Comparison of ENCODE assay signal across 21 mouse cellular contexts in genomic region chr5:107002091-107002416, GRCm38 (mm10). TPM values are rescaled to one million over a fixed set of nuclear protein-coding genes. Genes with fewer than 3 reads are reported as not detected.
DNase-seq lines count a peak whose midpoint lies in the region; ATAC-seq and TF ChIP-seq lines count a peak whose summit lies in the region.
"Had no signal": no experiment of that assay in that cellular context is flagged by ENCODE, and none has a peak within 500 bp of the region (broad histone marks: within the 10 kb centered on the region; RNA-seq: fewer than 3 reads in every experiment).

No protein-coding gene starts in this region.

- no peak overlapping the region for H3K9ac ChIP-seq in lung, embryonic 16.5 days (ENCODE audit: low read length)
- H3K9ac ChIP-seq in embryonic facial prominence, embryonic 11.5 days (replicated peaks; ENCODE audit: low read length), result no peak overlapping the region
- H3K9ac ChIP-seq in limb, embryonic 14.5 days (ENCODE audit: low read depth, low read length, severe bottlenecking), result no peak overlapping the region
- H3K9ac ChIP-seq: forebrain, embryonic 13.5 days; heart, embryonic 12.5 days; limb, embryonic 12.5 days; liver, embryonic 14.5 days had no signal

- no peak overlapping the region for H3K4me2 ChIP-seq in lung, embryonic 16.5 days (ENCODE audit: low read depth, low read length)
- no peak overlapping the region for H3K4me2 ChIP-seq in embryonic facial prominence, embryonic 11.5 days (ENCODE audit: low read depth, low read length)
- H3K4me2 ChIP-seq in limb, embryonic 14.5 days (replicated peaks; ENCODE audit: low read depth, low read length, severe bottlenecking), result no peak overlapping the region
- H3K4me2 ChIP-seq: forebrain, embryonic 13.5 days; heart, embryonic 12.5 days; limb, embryonic 12.5 days had no signal

- no peak for DNase-seq in heart, embryonic 10.5 days (ENCODE audit: low spot score)
- no peak for DNase-seq in heart, postnatal 10 days
- no peak for DNase-seq in lung, postnatal 14 days
- no peak for DNase-seq in embryonic facial prominence, embryonic 11.5 days (ENCODE audit: low spot score)
- DNase-seq in limb, embryonic 14.5 days (ENCODE audit: low spot score), result no peak
- DNase-seq in layer of hippocampus, adult 18-20 months (ENCODE audit: low spot score in 2 of 2), result no peak
- DNase-seq in cerebellum, adult 11 months, result no peak
- DNase-seq: adrenal gland, adult 8-10 months; cerebellum, adult 9-11 months; gastrocnemius, postnatal 25 days; kidney, postnatal 25 days; layer of hippocampus, adult 9-11 months; retina, postnatal 1 day; thymus, postnatal 14 days had no signal

- TF ChIP-seq POLR2A in limb, embryonic 14.5 days (IDR thresholded peaks at IDR 0.05; ENCODE audit: borderline replicate concordance, extremely low read depth, insufficient read depth, insufficient read length), result no peak

- intact Hi-C loops in heart, postnatal 10 days (cut with DNase I), result no loop called here

- peak overlapping the region; percentile 47 for H3K27ac ChIP-seq in heart, embryonic 10.5 days
- H3K27ac ChIP-seq in lung, embryonic 16.5 days (ENCODE audit: low read length), result peak overlapping the region; percentile 61
- H3K27ac ChIP-seq in embryonic facial prominence, embryonic 11.5 days (replicated peaks; ENCODE audit: low read depth, low read length), result no peak overlapping the region
- H3K27ac ChIP-seq in limb, embryonic 14.5 days (replicated peaks; ENCODE audit: low read depth, low read length), result no peak overlapping the region
- H3K27ac ChIP-seq: forebrain, embryonic 13.5 days; left cerebral cortex, adult 2 months; liver, embryonic 14.5 days had no signal

- no peaks in the 10 kb centered on the region for H3K27me3 ChIP-seq in heart, embryonic 10.5 days (ENCODE audit: insufficient read depth, poor library complexity, severe bottlenecking)
- H3K27me3 ChIP-seq in lung, embryonic 16.5 days (ENCODE audit: control insufficient read depth, insufficient read depth, low read depth, low read length), result no peaks in the 10 kb centered on the region
- no peaks in the 10 kb centered on the region for H3K27me3 ChIP-seq in embryonic facial prominence, embryonic 11.5 days (ENCODE audit: control insufficient read depth, insufficient read depth, low read length)
- H3K27me3 ChIP-seq in limb, embryonic 14.5 days (ENCODE audit: control insufficient read depth, insufficient read depth, low read length), result no peaks in the 10 kb centered on the region
- H3K27me3 ChIP-seq: heart, embryonic 12.5 days; limb, embryonic 12.5 days had no signal

- 20% methylated on average over 5 of the region's 5 CpGs for WGBS in heart, embryonic 10.5 days
- WGBS in lung, embryonic 16.5 days, result 30% methylated on average over 5 of the region's 5 CpGs
- 19% methylated on average over 5 of the region's 5 CpGs for whole genome bisulfite sequencing in embryonic facial prominence, embryonic 11.5 days
- WGBS in limb, embryonic 14.5 days, result 40% methylated on average over 5 of the region's 5 CpGs

- H3K36me3 ChIP-seq in heart, embryonic 10.5 days, result no peaks in the 10 kb centered on the region
- no peaks in the 10 kb centered on the region for H3K36me3 ChIP-seq in lung, embryonic 16.5 days (ENCODE audit: control insufficient read depth, insufficient read depth, low read length)
- no peaks in the 10 kb centered on the region for H3K36me3 ChIP-seq in embryonic facial prominence, embryonic 11.5 days (replicated peaks; ENCODE audit: control insufficient read depth, insufficient read depth, low read depth, low read length)
- H3K36me3 ChIP-seq in limb, embryonic 14.5 days (ENCODE audit: control insufficient read depth, insufficient read depth, low read length), result no peaks in the 10 kb centered on the region
- H3K36me3 ChIP-seq: heart, embryonic 12.5 days; limb, embryonic 12.5 days had no signal

- H3K4me3 ChIP-seq in heart, embryonic 10.5 days, result no peak overlapping the region
- H3K4me3 ChIP-seq in lung, embryonic 16.5 days (ENCODE audit: low read length), result no peak overlapping the region
- no peak overlapping the region for H3K4me3 ChIP-seq in embryonic facial prominence, embryonic 11.5 days (ENCODE audit: low read depth, low read length)
- no peak overlapping the region for H3K4me3 ChIP-seq in limb, embryonic 14.5 days (replicated peaks; ENCODE audit: low read length)
- H3K4me3 ChIP-seq: forebrain, embryonic 13.5 days; heart, embryonic 12.5 days; left cerebral cortex, adult 2 months; limb, embryonic 12.5 days had no signal

- peak; percentile 26; the same call in 1 of the 2 replicates for ATAC-seq in lung, embryonic 16.5 days (ENCODE audit: low read depth)
- peak; percentile 81; the same call in 1 of the 2 replicates for ATAC-seq in embryonic facial prominence, embryonic 11.5 days (replicated peaks; ENCODE audit: insufficient number of reproducible peaks, low FRiP score, low TSS enrichment, low read depth)
- peak; percentile 37; the same call in 1 of the 2 replicates for ATAC-seq in limb, embryonic 14.5 days (ENCODE audit: low FRiP score, low read depth)
- ATAC-seq: forebrain, embryonic 13.5 days; intestine, embryonic 16.5 days had no signal

- peaks cover 17% of the 10 kb centered on the region for H3K4me1 ChIP-seq in heart, embryonic 10.5 days
- H3K4me1 ChIP-seq in lung, embryonic 16.5 days (replicated peaks; ENCODE audit: control insufficient read depth, insufficient read depth, low read length), result peaks cover 4% of the 10 kb centered on the region
- peaks cover 5% of the 10 kb centered on the region; the same call in 1 of the 2 replicates for H3K4me1 ChIP-seq in embryonic facial prominence, embryonic 11.5 days (ENCODE audit: control insufficient read depth, insufficient read depth, low read length)
- peaks cover 8% of the 10 kb centered on the region for H3K4me1 ChIP-seq in limb, embryonic 14.5 days (ENCODE audit: control insufficient read depth, insufficient read depth, low read length)
- H3K4me1 ChIP-seq: forebrain, embryonic 13.5 days had no signal

- no peaks in the 10 kb centered on the region for H3K9me3 ChIP-seq in heart, embryonic 10.5 days
- H3K9me3 ChIP-seq in lung, embryonic 16.5 days (ENCODE audit: control insufficient read depth, low read length), result 0 out of 2 replicates have a peak, but pooled peaks cover 2% of the 10 kb centered on the region
- no peaks in the 10 kb centered on the region for H3K9me3 ChIP-seq in embryonic facial prominence, embryonic 11.5 days (replicated peaks; ENCODE audit: control insufficient read depth, low read length)
- H3K9me3 ChIP-seq in limb, embryonic 14.5 days (ENCODE audit: control insufficient read depth, low read length), result no peaks in the 10 kb centered on the region
- H3K9me3 ChIP-seq: forebrain, embryonic 13.5 days had no signal

RNA-seq across cellular contexts. Expression of gene Cdc7, which starts 37.9 kb away (rescaled TPM):
- 40.8 and 46.6 TPM in 2 replicates for polyA plus RNA-seq in heart, embryonic 10.5 days (2016; fragmentation: Nextera tagmentation; extraction: Ambion mirVana)
- 1 to 10 TPM; 3.1 to 4.6 TPM for total RNA-seq in heart, postnatal 10 days (2021)
- polyA plus RNA-seq in lung, embryonic 16.5 days (2015; fragmentation: Nextera tagmentation; extraction: Ambion mirVana), result 46.6 and 48.6 TPM in 2 replicates
- polyA plus RNA-seq in embryonic facial prominence, embryonic 11.5 days (2014; fragmentation: Nextera tagmentation; extraction: Ambion mirVana), result 69.0 and 70.4 TPM in 2 replicates
- 65.8 and 66.8 TPM in 2 replicates for polyA plus RNA-seq in limb, embryonic 14.5 days (2012; rRNA removed)
- 39.8 and 46.4 TPM in 2 replicates for polyA plus RNA-seq in limb, embryonic 14.5 days (2014; fragmentation: Nextera tagmentation; extraction: Ambion mirVana)
- 10 to 100 TPM; 13.5 to 17.3 TPM for total RNA-seq in layer of hippocampus, adult 18-20 months (2021)

Comparison
In these comparisons a context has a peak if more than half of its experiments do, and no peak if none do; other contexts are left out.
1. H3K27ac ChIP-seq: peak in heart, embryonic 10.5 days (single experiment) and lung, embryonic 16.5 days (single experiment); none in embryonic facial prominence, embryonic 11.5 days (single experiment) and limb, embryonic 14.5 days (single experiment).
2. ATAC-seq: peak in every context shown above with its lines; median percentile 81 in embryonic facial prominence, embryonic 11.5 days; 37 in limb, embryonic 14.5 days; 26 in lung, embryonic 16.5 days.